Mouse (Mus musculus) heart, postnatal 10 days (tissue): ENCODE measurements around the gene Elmsan1. TPM values are rescaled to one million over a fixed set of nuclear protein-coding genes. Genes with fewer than 3 reads are reported as not detected.

ENCODE experiments used
- DNase-seq, 2 experiments: peaks; one replicate each; pipeline ENCODE4 v3.0.0; 2021
- intact Hi-C: fragments of 180-260 bp; cut with DNase I; formaldehyde crosslinking; loops from one replicate; pipeline ENCODE4 v1.15.1; 2025
- total RNA-seq, 2 experiments: library from RNA; stranded (reverse); gene quantifications; 2 replicates each; pipeline ENCODE4 v1.2.3; 2021

Gene Elmsan1
- total RNA-seq, 2 experiments from 2014 or later: 19.5 to 20.3 TPM

DNA sequence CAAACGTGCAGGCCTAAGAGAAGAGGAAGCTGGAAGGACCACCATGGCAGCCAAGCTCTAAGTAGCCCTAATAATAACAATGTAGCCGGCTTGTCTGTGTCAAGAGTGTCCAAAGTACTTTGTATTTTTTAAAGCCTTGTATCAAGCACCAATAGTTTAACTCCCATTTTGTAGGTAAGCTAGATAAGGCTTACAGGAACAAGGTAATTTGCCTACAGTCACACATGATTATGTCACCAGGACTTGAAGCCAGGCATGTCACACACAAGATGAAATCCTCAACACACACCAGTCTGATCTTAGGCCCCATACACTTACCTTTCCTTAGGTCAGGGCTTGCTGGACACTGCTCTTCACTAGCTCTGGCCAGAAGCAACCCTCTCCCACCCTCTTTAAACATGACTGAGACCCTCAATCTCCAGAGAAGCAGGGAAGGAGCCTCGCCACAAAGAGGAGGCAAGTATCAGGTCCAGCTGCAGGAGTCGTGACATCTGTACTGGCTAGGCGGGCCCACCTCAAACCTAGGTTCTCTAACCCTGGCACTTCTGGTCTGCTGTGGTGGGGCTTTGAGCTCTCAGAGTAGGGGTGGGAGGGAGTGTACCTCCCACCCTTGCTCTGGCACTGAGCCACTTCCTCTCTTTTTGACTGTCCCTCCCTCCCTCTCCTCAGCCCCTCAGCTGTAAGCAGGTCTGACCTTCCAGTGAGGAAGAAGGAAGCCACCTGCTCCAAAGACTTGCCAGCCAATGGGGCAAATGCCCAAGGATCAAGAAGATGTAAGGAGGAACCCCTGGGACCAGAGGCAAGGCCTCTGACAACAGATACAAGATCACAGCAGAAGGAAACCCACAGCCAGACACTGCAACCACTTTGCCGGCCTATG is 41.6 kb downstream of the Elmsan1 start:
- intact Hi-C loops: no loop called here
- no peak for DNase-seq

DNA sequence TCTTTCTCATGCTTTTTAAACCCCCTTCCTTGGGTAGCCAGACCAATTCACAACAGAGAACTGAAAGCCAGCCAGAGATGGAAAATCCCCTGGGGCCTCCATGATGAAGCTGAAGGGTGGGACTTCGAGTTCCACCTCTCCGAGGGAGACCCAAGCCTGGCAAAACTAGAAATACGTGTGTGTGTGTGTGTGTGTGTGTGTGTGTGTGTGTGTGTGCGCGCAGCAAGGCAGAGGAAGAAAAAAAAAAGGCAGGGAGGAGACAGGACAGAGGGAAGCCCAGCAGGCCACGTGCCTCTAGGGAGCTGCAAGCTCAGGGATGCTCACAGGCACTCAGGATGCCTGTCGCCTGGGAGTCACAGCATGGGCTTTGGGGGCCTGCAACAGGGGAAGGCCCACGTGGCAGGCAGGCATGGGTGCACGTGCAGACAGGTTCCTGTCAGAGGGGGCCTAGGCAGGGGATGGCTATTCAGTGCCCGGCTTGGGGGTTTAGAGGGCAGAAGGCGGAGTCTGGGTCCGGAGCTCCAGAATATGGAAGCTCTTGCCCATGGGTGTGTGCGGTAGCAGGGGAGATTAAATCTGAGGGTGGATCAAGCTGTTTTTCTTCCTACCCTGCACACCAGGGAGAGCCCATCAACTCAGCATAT is 42.4 kb downstream of the Elmsan1 start:
- intact Hi-C loops: no loop called here
- DNase-seq: peak in 1 of 2 experiments; percentile 47

DNA sequence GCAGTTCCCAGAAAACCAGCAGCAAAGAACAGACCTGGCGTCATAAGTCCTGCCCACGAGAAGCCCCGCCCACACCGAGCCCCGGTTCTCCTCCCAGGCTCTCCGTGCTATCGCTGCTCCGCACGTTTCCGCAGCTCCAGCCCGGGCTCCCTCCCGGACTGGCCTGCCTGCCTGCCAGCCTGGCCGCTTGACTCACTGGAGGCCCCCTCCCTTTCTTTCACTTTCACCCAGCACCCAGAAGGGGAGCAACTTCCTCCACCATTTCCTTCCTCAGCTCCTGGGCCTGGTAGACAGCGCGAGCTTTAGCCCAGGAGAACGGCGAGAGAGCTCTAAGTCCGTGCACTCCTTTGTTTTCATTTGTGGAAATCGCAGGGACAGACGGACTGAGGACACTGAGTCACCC is 43.0 kb downstream of the Elmsan1 start:
- intact Hi-C loops: loop anchor here (1.0 kb wide), 1 partner anchor 43 kb away; the partner anchor contains the start of gene Elmsan1
- DNase-seq: peak; percentile 88 to 90

DNA sequence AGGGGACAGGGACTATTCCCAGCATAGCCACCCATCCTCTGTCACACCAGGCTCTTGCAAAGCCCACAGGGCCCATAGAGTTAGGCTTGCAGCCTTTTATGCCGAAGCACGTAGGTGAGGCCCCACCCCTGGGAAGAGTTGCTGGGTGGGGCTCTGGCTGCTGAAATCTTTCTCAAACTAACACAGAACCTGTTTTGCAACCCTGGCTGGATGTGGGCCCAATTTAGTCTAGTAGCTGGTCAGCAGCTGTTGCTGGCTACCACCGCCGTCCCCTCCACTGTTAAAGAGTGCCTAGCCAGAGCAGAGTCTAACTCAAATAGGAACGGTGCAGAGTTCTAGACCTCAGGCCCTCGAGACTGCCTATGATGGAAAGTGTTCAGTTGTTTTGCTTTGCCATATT is 43.8 kb downstream of the Elmsan1 start:
- intact Hi-C loops: loop anchor here (1.0 kb wide), 1 partner anchor 43 kb away; the partner anchor contains the start of gene Elmsan1
- DNase-seq: peak; percentile 70 to 71

DNA sequence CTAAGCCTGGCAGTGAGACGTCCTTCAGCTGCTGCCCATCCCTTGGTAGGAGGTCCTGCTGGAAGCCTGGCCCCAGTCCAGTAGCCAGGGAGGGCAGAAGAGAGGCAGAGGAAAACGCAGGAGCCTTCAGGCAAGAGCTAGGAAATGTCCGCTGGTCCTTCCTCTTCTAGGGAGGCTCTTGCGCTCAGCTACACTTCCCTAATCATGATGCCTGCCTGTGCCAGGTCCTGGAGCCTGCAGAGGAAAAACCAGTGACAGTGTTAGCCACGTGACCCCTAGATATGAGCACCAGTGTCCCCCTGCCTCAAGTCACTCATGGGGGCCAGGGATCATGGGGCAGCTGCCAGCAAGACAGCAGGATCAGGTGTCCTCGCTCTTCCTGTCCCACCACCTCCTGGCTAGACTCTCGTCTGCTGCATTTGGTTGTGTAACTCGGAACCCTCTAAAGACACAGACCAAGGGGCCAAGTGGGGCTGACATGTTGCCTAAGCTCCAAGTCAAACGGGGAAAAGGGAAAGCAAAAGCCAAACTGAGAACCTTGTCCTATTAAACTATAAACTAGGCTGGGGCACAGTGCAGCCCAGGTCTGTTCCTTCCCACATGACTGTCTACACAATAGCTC is 44.4 kb downstream of the Elmsan1 start:
- DNase-seq: peak; percentile 49 to 51
- intact Hi-C loops: no loop called here

DNA sequence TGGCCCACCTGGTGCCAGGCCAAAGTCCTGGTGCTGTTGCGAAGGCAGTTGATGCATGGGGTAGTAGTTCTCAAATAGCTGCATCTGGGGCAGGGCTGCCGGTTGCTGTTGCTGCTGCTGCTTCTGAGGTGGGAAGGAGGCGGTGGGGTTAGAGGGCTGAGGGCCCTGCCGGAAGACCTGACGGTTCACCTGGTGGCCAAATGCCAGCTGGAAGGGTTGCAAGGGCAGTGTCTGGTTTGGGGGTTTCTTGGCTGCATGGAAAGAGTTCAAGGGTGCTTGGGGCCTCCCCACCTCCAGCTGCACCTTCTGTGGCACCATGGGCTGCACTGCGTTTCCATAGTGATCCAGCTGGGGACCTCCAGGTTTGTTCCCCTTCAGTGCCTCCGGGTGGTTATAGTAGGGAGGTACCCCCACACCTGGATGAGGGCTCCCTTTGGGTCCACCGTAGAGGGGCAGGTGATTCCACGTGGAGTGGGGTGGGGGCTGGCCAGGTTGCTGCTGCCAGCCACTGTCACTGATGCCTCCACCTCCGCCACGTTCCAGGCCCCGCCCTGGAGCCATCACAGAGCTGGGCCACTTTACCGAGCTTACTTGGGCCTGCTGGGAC is 45.3 kb downstream of the Elmsan1 start:
- intact Hi-C loops: no loop called here

GRCm38 (mm10) chr12:84172862-84173261 is 45.8 kb downstream of the Elmsan1 start:
- intact Hi-C loops: no loop called here
- DNase-seq: no peak

More for the DNA sequence above, 45.3 kb downstream of the Elmsan1 start:
- no peak for DNase-seq

DNA sequence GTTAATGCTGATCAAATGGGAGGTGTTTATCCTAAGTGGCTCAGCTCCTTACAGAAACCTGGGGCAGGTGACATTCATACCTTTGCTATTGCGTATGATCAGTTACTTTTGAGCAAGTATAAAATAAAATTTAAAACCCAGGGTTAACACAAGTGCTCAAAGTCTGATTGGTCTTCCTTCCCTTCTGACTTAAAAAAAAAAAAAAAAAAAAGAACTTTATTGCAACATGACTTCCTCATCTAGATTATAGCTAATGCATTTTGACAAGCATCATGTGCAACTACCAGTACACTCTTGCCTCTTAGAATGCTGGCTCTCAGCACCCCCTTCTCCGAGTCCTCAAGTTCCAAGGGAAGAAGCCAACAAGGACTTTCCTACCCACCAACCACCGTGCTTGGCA is 46.5 kb downstream of the Elmsan1 start:
- DNase-seq: no peak
- intact Hi-C loops: no loop called here

DNA sequence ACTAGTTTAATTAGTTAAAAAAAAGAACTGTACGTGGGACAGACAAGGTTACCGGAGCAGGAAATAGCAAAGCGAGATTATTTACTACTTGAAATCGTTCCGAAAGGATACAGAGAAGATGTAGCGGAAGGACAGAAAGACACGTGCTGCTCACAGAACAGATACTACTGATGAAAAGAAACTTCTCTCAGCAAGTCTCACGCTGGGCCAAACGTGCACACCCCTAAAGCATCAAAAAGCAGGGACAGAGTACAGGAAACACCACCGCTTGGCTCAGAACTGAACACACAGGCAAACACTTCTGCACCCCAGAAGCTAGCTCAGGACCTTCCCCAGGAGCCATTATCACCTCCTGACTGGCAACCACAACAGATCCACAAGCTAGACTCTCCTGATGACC is 48.1 kb downstream of the Elmsan1 start:
- no peak for DNase-seq
- intact Hi-C loops: no loop called here

GRCm38 (mm10) chr12:84165631-84166373 is 52.9 kb downstream of the Elmsan1 start:
- intact Hi-C loops: no loop called here
- DNase-seq: no peak

- intact Hi-C loops: no loop called here
- DNase-seq: peak in 1 of 2 experiments; percentile 0
These were observed 55.0 kb downstream of the Elmsan1 start for GRCm38 (mm10) chr12:84163586-84164110.

DNA sequence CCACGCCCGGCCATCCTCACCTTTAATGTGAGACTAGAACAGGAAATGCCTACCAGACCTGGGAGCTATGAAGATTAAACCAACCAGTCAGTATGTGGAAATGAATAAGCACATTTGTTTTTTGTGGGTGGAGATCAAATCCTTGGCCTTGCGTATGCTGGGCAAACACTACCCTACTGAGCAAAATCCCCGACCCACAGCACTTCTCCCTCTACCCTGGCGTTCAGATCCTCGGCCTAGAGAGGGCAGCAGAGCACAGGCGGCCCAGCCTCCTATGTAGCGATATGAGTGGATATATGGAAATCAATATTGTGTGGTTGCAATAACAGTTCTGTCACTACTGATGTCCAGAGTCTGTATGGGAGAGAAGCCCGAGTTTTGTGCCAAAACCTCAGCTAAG is 55.5 kb downstream of the Elmsan1 start:
- peak; percentile 41 to 59 for DNase-seq
- intact Hi-C loops: no loop called here

GRCm38 (mm10) chr12:84161616-84162433 is 56.9 kb downstream of the Elmsan1 start:
- DNase-seq: peak; percentile 40 to 53
- intact Hi-C loops: loop anchor here (1.0 kb wide), 1 partner anchor 87 kb away; no protein-coding TSS in a partner anchor

DNA sequence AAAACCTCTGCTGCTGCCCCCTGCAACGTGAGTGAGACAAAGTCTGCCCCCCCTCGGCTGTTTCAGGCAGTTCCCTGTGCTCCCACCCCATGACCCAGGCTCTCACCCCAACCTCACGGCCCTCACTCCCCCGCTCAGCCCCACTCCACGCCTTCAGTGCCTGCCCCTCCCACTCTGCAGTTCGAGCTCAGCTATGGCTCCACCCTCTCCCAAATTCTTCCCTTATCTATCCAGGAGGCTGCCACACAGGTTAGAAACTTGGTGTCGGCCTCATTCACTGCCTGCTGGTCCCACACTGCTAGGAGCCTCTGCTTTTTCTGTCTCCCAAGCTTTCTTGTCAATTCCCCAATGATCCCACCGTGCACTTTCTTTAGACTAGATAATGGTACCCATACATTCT is 57.6 kb downstream of the Elmsan1 start:
- no peak for DNase-seq
- intact Hi-C loops: loop anchor here (1.0 kb wide), 1 partner anchor 88 kb away; no protein-coding TSS in a partner anchor

DNA sequence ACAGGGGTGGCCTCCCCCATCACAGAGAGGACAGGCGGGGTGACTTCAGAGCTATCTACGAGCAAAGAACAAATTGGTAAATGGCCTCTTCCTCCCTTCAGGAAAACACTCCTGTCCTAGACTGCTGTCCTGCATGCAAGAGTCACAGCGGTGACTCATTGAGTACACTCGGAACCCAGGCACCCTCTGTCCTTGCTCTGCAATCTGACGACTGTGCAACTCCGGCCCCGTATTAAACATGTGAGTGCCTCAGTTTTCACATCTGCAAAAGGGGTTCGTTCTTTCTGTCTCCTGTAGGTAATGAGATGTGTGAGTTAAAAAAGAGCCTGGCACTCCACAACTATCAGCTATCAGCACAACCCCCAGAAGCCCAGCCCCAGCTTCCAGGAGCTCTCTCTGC is 58.2 kb downstream of the Elmsan1 start:
- intact Hi-C loops: no loop called here
- no peak for DNase-seq

- intact Hi-C loops: no loop called here
These were observed 60.5 kb downstream of the Elmsan1 start for GRCm38 (mm10) chr12:84158156-84158555.

GRCm38 (mm10) chr12:84156210-84156609 is 62.5 kb downstream of the Elmsan1 start:
- DNase-seq: no peak
- intact Hi-C loops: no loop called here

More at GRCm38 (mm10) chr12:84158156-84158555, 60.5 kb downstream of the Elmsan1 start:
- no peak for DNase-seq

DNA sequence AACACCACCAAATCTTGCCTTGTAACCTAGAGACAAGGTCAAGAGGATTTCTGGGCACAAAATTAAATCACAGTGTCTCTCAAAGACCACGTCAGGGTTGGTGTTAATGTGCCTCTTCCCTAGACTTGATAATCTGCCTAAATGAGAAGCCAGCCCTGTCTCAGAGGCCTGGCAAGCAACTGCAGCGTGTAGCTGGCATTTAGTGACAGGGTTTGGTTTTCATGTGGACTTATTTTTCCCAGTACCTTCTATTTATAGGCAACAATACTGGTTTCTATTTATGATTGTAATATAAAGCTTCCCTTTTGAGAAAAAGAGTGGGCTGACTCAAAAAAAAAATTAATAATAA is 63.2 kb downstream of the Elmsan1 start:
- peak in 1 of 2 experiments; percentile 54 for DNase-seq
- intact Hi-C loops: no loop called here
